Mouse (Mus musculus): ENCODE results near the gene Ube2t. TPM values are rescaled to one million over a fixed set of nuclear protein-coding genes. Genes with fewer than 3 reads are reported as not detected.

Ube2t gene
- polyA plus RNA-seq, 1 experiment from 2014 or later, result 37.9 TPM

DNA sequence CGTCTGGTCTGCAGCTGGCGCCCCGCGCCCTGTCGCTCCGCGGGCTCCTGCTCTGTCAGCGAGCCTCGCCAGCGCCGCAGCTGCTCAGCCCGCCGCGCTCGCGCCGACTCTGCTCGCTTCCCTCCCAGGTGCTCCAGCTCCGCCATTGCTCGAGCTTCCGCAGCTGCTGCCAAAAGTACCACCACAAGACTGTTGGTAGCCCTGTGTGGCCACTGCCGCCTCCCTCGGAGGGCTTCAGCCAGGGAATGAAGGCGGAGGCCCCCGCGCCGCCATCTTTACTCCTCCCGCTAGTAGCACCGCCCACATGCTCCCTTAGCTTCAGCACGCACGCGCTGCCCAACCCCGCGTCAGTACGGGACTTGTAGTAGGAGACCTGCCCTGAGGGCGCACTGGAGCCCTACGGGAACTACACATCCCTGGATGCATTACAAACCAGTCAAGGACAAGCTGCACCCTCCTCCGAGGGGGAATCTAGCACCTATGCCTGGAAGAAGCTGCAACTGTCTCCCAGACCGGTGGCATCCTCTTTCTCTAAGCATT is 6.7 kb upstream of the Ube2t start, which contains the start of gene Ppp1r12b:
Gene Ppp1r12b (minus strand): TSS at position 306 of the 540 bp plus-strand sequence.
- H3K4me1 ChIP-seq, result peaks cover 13% of the 10 kb centered on the region

DNA sequence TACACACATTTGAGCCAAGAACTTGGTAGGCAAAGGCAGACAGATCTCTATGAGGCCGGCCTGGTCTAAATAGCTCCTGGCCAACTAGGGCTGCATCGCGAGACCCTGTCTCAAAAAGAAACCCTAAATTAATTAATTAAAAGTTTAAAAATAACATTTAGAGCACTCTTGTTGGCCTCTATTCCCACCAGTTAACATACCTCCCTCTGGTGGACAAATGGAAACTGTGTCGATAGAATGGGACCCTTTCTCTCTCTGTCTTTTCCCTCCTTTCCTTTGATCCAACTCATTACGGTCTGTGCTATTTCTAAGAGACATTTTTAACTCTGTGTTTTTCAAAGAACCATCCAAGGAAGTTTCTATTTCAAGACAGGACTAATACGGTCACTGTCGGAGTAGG is 1.7 kb upstream of the Ube2t start:
- Histone ChIP-seq H3K4me3 (no peak overlapping the region), H3K36me3 (no peaks in the 10 kb centered on the region), H3K4me1 (peaks cover 14% of the 10 kb centered on the region), H3K9ac (no peak overlapping the region), H3K9me3 (no peaks in the 10 kb centered on the region), H3K27me3 (no peaks in the 10 kb centered on the region), H3K4me2 (no peak overlapping the region), H3K27ac (no peak overlapping the region)
- WGBS, result 63% methylated on average over 7 of the region's 7 CpGs
- ATAC-seq (ENCODE audit: insufficient number of reproducible peaks, insufficient read depth, low FRiP score, low TSS enrichment, low read depth), result no peak

More for the DNA sequence above, 6.7 kb upstream of the Ube2t start, which contains the start of gene Ppp1r12b:
- Histone ChIP-seq H3K9ac (peak within 1 kb of the TSS; percentile 87), H3K27ac (peak within 1 kb of the TSS; percentile 85), H3K4me3 (peak within 1 kb of the TSS; percentile 81), H3K9me3 (no peaks in the 10 kb centered on the region), H3K27me3 (no peaks in the 10 kb centered on the region), H3K4me2 (peak within 1 kb of the TSS; percentile 80), H3K36me3 (no peaks in the 10 kb centered on the region; the same call in 1 of the 2 replicates)
- WGBS, result under 1% methylated on average over 36 of the region's 39 CpGs
- peak; percentile 97 for ATAC-seq (ENCODE audit: insufficient number of reproducible peaks, insufficient read depth, low FRiP score, low TSS enrichment, low read depth)

DNA sequence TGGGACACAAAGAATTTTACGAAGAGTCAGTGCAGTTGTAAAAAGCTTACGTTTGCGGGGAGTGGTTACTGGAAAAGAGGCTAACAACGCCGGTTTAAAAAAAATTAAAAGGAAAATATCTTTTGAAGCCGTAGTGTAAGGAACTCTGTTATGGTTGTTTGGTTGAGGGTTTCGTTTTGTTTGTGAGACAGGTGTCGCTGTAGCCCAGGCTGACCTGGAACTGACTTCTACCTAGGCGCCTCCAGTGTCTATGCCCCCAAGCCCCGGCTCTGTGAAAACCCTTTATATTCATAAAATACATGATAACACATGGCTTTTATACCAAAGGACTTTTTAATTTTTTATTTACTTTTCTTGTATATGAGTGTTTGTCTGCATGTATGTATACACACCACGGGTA is 456 bp downstream of the Ube2t start:
- Histone ChIP-seq H3K36me3 (no peaks in the 10 kb centered on the region), H3K9me3 (no peaks in the 10 kb centered on the region), H3K4me2 (peak overlapping the region; percentile 72), H3K4me3 (peak overlapping the region; percentile 74), H3K27me3 (no peaks in the 10 kb centered on the region), H3K27ac (peak overlapping the region; percentile 48; the same call in 1 of the 2 replicates), H3K4me1 (peaks cover 17% of the 10 kb centered on the region), H3K9ac (peak overlapping the region; percentile 76)
- WGBS, result 3% methylated on average over 11 of the region's 11 CpGs
- no peak for ATAC-seq (ENCODE audit: insufficient number of reproducible peaks, insufficient read depth, low FRiP score, low TSS enrichment, low read depth)

DNA sequence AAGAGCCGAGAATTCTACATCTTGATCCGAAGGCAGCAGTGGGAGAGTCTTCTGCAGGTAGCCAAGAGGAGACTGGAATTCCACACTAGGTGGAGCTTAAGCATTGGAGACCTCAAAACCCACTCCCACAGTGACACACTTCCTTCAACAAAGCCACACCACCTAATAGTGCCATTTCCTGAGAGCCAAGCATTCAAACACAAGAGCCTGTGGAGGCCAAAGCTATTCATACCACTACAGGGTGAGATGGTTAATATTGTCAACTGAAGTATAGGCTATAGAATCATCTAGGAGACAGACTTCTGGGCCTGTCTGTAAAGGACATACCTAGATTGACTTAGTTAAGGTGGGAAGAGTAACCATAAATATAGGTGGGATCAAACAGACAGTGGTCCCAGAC is 3.1 kb downstream of the Ube2t start:
- WGBS, result 95% methylated on average over 2 of the region's 2 CpGs

DNA sequence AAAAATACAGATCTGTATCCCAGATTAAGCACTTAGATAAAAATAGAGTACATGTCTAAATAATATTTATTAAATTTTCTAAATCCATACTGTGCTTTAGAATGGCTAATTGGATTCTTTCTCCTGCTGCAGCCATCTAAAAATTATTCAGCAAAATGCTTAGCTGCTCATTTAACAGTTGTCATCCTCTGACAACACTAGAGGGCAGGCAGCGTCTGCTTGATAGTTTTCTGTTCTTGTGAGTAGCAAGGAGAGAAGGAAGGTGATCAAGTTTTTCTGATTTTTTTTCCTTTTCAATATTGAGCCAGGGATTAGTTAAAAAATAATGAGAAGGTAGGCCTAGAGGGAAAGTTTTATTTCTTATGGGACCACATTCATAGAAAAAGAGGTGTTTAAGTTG is 10.6 kb downstream of the Ube2t start:
- no peak for ATAC-seq (ENCODE audit: insufficient number of reproducible peaks, insufficient read depth, low FRiP score, low TSS enrichment, low read depth)
- no peak overlapping the region for H3K9ac ChIP-seq
- no peak overlapping the region for H3K4me2 ChIP-seq
- H3K27ac ChIP-seq, result no peak overlapping the region
- H3K36me3 ChIP-seq, result peaks cover 50% of the 10 kb centered on the region
- no peaks in the 10 kb centered on the region for H3K9me3 ChIP-seq
- WGBS, result 54% methylated on average over 1 of the region's 1 CpGs
- H3K4me3 ChIP-seq, result no peak overlapping the region
- H3K27me3 ChIP-seq, result no peaks in the 10 kb centered on the region
- H3K4me1 ChIP-seq, result peaks cover 14% of the 10 kb centered on the region

More for the DNA sequence above, 3.1 kb downstream of the Ube2t start:
- no peak for ATAC-seq (ENCODE audit: insufficient number of reproducible peaks, insufficient read depth, low FRiP score, low TSS enrichment, low read depth)
- no peaks in the 10 kb centered on the region for H3K27me3 ChIP-seq
- H3K9ac ChIP-seq, result no peak overlapping the region
- H3K27ac ChIP-seq, result no peak overlapping the region
- no peak overlapping the region for H3K4me3 ChIP-seq
- peaks cover 17% of the 10 kb centered on the region for H3K4me1 ChIP-seq
- no peaks in the 10 kb centered on the region for H3K9me3 ChIP-seq
- H3K36me3 ChIP-seq, result peaks cover 22% of the 10 kb centered on the region
- no peak overlapping the region for H3K4me2 ChIP-seq

DNA sequence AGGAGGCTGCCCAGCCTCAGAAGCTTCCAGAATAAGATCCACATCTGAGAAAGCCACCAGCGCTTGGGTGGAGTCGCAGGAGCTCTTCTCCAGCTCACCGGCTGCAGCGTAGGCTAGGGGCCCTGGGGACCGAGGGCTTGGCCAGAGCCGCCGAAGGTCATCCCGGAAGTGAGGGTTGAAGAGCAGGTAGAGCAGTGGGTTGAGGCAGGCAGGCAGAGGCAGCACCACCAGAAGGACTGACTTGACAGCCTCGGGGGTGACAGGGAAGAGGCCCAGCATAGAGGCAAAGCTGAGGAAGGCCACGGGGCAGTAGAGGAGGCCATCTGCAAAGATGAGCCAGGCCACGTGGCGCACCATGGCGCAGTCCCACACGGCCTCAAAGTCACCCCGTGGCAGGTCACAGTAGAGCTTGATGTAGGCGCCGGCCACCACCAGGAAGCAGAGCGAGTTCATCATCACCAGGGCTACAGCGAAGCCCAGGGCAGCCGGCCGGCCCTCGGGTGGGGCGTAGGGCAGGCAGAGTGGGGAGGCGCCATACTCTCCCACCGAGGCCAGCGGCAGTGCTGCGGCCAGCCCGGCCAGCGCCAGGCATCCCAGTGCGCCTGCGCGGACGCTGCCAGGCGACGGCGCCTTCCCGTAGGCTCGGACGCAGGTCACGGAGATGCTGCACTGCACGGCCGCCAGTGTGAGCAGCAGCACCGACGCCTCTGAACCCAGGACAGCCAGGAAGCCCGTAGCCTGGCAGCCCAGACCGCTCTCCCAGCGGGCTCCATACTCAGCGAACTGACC is 25.0 kb downstream of the Ube2t start:
- Histone ChIP-seq H3K27me3 (peaks cover 23% of the 10 kb centered on the region), H3K4me3 (peak overlapping the region; percentile 45), H3K9ac (peak overlapping the region; percentile 71), H3K9me3 (no peaks in the 10 kb centered on the region), H3K36me3 (no peaks in the 10 kb centered on the region), H3K4me1 (peaks cover 18% of the 10 kb centered on the region), H3K4me2 (peak overlapping the region; percentile 83), H3K27ac (no peak overlapping the region)
- ATAC-seq (ENCODE audit: insufficient number of reproducible peaks, insufficient read depth, low FRiP score, low TSS enrichment, low read depth), result peak; percentile 39; the same call in 1 of the 2 replicates
- WGBS, result 30% methylated on average over 47 of the region's 48 CpGs

DNA sequence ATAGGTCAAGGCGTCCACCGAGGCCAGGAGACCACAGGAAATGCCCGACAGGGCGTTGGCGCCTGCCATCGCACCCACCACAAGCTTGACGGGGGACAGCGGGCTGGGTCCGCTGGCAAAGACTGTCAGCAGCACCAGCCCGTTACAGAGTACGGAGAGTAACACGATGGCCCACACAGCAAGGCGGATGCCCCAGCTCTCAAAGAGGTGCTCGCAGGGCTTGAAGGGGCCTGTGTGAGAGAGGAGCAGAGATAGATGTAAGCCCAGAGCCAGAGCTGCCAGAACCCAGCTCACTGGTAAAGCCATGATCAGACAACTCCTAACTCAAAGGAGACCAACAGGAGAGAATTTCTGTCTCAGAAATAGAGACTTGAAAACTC is 25.6 kb downstream of the Ube2t start:
- ATAC-seq (ENCODE audit: insufficient number of reproducible peaks, insufficient read depth, low FRiP score, low TSS enrichment, low read depth), result no peak
- Histone ChIP-seq H3K9ac (peak overlapping the region; percentile 71), H3K27ac (no peak overlapping the region), H3K9me3 (no peaks in the 10 kb centered on the region), H3K27me3 (peaks cover 23% of the 10 kb centered on the region), H3K4me1 (peaks cover 23% of the 10 kb centered on the region), H3K36me3 (no peaks in the 10 kb centered on the region), H3K4me3 (peak overlapping the region; percentile 45), H3K4me2 (peak overlapping the region; percentile 83)
- WGBS, result 8% methylated on average over 14 of the region's 14 CpGs

DNA sequence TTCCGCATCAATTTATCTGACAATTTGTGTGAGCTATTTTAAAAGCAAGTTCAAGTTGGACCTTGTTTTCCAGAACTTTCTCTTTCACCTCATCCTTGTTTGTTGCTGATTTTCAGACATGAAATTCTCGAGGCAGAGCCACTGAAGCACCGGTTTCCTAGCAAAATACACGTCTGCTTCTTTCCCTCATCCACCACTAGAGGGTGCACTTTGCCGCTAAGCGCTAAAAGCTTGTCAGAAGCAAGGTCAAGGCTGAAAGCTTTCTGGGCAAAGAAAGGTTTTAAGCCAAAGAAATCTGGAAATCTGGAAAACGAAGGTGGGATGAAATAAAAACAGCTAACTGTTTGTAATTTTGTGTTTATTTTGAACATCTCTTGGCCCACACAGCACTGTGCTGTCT is 27.0 kb downstream of the Ube2t start:
- H3K36me3 ChIP-seq, result no peaks in the 10 kb centered on the region
- peaks cover 23% of the 10 kb centered on the region for H3K27me3 ChIP-seq
- no peak overlapping the region for H3K4me2 ChIP-seq
- H3K9ac ChIP-seq, result no peak overlapping the region
- no peak for ATAC-seq (ENCODE audit: insufficient number of reproducible peaks, insufficient read depth, low FRiP score, low TSS enrichment, low read depth)
- H3K4me3 ChIP-seq, result no peak overlapping the region
- H3K27ac ChIP-seq, result no peak overlapping the region
- H3K9me3 ChIP-seq, result no peaks in the 10 kb centered on the region
- WGBS, result 8% methylated on average over 7 of the region's 7 CpGs
- H3K4me1 ChIP-seq, result peaks cover 23% of the 10 kb centered on the region

DNA sequence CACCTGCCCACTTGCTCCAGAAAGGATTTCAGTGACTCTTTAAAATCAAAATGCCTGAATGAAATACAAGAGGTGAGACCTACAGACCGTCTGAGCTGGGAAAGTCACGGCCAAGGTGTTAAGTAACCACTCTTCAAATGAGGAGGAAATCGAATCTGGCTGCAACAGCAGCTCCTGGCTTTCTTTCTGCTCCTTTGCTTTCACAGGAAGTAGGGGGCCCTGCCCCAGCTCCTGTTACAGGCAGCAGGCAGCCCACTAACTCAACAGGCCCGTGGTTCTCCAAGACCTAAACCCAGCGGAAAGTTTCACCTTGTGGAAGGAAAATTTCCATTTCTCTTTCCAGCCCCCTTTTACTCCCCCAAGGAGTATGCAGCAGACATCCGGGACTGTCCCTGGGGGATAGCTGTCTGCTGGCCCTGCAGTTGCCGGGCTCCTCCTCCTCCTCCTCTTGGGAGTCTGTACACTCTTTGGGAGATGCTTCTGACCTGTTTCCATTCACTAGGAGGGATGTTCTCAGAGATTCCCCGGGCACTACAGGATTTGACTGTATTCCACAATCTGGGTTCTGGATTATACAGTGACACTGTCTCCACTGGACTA is 29.8 kb downstream of the Ube2t start:
- Histone ChIP-seq H3K27me3 (peaks cover 18% of the 10 kb centered on the region), H3K9me3 (no peaks in the 10 kb centered on the region), H3K4me1 (peaks cover 31% of the 10 kb centered on the region), H3K9ac (no peak overlapping the region), H3K36me3 (no peaks in the 10 kb centered on the region), H3K4me2 (no peak overlapping the region), H3K4me3 (no peak overlapping the region), H3K27ac (peak overlapping the region; percentile 36; the same call in 1 of the 2 replicates)
- ATAC-seq (ENCODE audit: insufficient number of reproducible peaks, insufficient read depth, low FRiP score, low TSS enrichment, low read depth), result no peak
- WGBS, result 19% methylated on average over 8 of the region's 8 CpGs

DNA sequence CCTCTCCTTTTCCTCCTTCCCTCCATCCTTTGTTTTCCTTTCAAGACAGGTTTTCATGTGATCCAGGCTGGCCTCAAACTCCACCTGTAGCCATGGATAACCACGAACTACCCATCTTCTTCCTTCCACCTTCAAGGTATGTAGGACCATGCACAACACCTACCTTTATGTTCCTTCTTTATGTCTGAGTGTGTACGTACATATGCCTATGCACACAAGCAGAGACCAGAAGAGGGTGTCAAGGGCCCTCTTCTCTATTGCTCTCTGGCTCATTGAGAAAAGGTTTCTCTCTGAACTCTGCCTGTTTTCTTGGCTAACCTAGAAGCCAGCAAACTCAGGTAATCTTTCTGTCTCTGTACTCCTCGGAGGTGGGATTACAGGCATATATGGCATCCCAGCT is 32.4 kb downstream of the Ube2t start:
- peaks cover 36% of the 10 kb centered on the region for H3K4me1 ChIP-seq
- H3K9ac ChIP-seq, result no peak overlapping the region
- H3K4me3 ChIP-seq, result no peak overlapping the region
- H3K27me3 ChIP-seq, result peaks cover 4% of the 10 kb centered on the region; the same call in 1 of the 2 replicates
- no peak overlapping the region for H3K27ac ChIP-seq
- H3K9me3 ChIP-seq, result no peaks in the 10 kb centered on the region
- H3K36me3 ChIP-seq, result no peaks in the 10 kb centered on the region
- no peak overlapping the region for H3K4me2 ChIP-seq
- ATAC-seq (ENCODE audit: insufficient number of reproducible peaks, insufficient read depth, low FRiP score, low TSS enrichment, low read depth), result no peak
- 88% methylated on average over 3 of the region's 3 CpGs for WGBS

DNA sequence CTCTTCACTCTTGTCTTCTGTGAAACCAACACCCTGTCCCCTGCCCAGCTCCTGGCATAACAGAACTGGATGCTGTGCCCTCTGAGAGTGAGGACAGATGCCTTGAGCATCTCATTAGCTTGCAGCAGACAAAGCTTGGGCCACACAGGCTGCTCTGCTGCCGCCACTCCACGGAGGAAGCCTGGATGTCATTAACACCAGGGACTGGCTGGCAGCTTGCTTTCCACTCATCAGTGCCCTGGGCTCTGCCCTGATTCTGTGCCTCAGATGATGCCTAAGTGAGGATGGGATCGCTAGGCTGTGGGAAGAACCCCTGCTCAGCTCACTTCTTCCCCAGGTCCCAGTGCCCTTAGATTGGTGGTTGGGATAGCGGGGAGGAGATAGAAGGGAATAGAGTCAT is 33.1 kb downstream of the Ube2t start:
- Histone ChIP-seq H3K9me3 (no peaks in the 10 kb centered on the region), H3K4me1 (peaks cover 36% of the 10 kb centered on the region), H3K4me3 (no peak overlapping the region), H3K27me3 (peaks cover 2% of the 10 kb centered on the region; the same call in 1 of the 2 replicates), H3K4me2 (no peak overlapping the region), H3K9ac (no peak overlapping the region), H3K36me3 (no peaks in the 10 kb centered on the region), H3K27ac (no peak overlapping the region)
- no peak for ATAC-seq (ENCODE audit: insufficient number of reproducible peaks, insufficient read depth, low FRiP score, low TSS enrichment, low read depth)
- WGBS, result 47% methylated on average over 4 of the region's 4 CpGs

All from embryonic facial prominence, embryonic 13.5 days (tissue).